Mouse (Mus musculus) embryonic facial prominence, embryonic 14.5 days (tissue): ENCODE measurements at regions not wholly inside any gene's neighbourhood (a gene's known extent, or its start where the extent isn't known, plus 50 kb on each side); places are given as distances from the start of the nearest gene placed in this dataset.
"Not testable (repeated sequence)": the region's sequence is repeated elsewhere in the genome, so short reads cannot be mapped to it uniquely, and the experiment has no call there.

Experiments
- ATAC-seq: fragments of 200-750 bp; cut with Nextera tagmentation; 2 replicates; pipeline ENCODE4 v1.8.0; 2017; ENCODE audit warnings: low read depth, moderate number of reproducible peaks, moderate TSS enrichment
- DNase-seq: peaks from one replicate; pipeline ENCODE4 v3.0.0-alpha.2; 2015; ENCODE audit warnings: low spot score
- H3K27ac ChIP-seq: fragments of 300-500 bp; sonication (generic); replicated peaks from 2 replicates; pipeline ENCODE4 v1.5.1; 2014; ENCODE audit warnings: low read depth, mild to moderate bottlenecking, low read length, moderate library complexity
- H3K27me3 ChIP-seq: fragments of 300-500 bp; sonication (generic); replicated peaks from 2 replicates; pipeline ENCODE4 v1.6.1; 2014; ENCODE audit warnings: low read length; ENCODE audit not compliant: control insufficient read depth, insufficient read depth
- H3K36me3 ChIP-seq: fragments of 300-500 bp; sonication (generic); 2 replicates; pipeline ENCODE4 v1.6.1; 2014; ENCODE audit warnings: low read length, mixed read lengths; ENCODE audit not compliant: control insufficient read depth, insufficient read depth
- H3K4me1 ChIP-seq: fragments of 300-500 bp; sonication (generic); 2 replicates; pipeline ENCODE4 v1.6.1; 2014; ENCODE audit warnings: antibody characterized with exemption, low read length; ENCODE audit not compliant: control insufficient read depth, insufficient read depth
- H3K4me2 ChIP-seq: fragments of 300-500 bp; sonication (generic); 2 replicates; pipeline ENCODE4 v1.6.1; 2014; ENCODE audit warnings: low read depth, mild to moderate bottlenecking, low read length, moderate library complexity, mixed read lengths
- H3K4me3 ChIP-seq: fragments of 300-500 bp; sonication (generic); 2 replicates; pipeline ENCODE4 v1.5.1; 2014; ENCODE audit warnings: low read depth, mild to moderate bottlenecking, low read length
- H3K9ac ChIP-seq: fragments of 300-500 bp; sonication (generic); 2 replicates; pipeline ENCODE4 v1.6.1; 2014; ENCODE audit warnings: low read depth, mild to moderate bottlenecking, low read length, moderate library complexity, mixed read lengths
- H3K9me3 ChIP-seq: fragments of 300-500 bp; sonication (generic); 2 replicates; pipeline ENCODE4 v1.6.1; 2016; ENCODE audit warnings: low read length; ENCODE audit not compliant: control insufficient read depth
- WGBS: fragments of 180-500 bp; shearing (Covaris S2); extraction: QIAGEN DNeasy Blood & Tissue Kit; methylation state at CpG from one replicate; pipeline ENCODE4 v1.1.7; 2014; 5-methylcytosine and 5-hydroxymethylcytosine counted together

- WGBS: 70% methylated on average over 1 of the region's 1 CpGs
- H3K4me2 ChIP-seq: no peak overlapping the region
- ATAC-seq (no peak), DNase-seq (peak; percentile 18)
- H3K4me3 ChIP-seq: no peak overlapping the region
- H3K27ac ChIP-seq: no peak overlapping the region
- no peaks in the 10 kb centered on the region for H3K27me3 ChIP-seq
- H3K4me1 ChIP-seq: no peaks in the 10 kb centered on the region
- no peaks in the 10 kb centered on the region for H3K36me3 ChIP-seq
- H3K9ac ChIP-seq: no peak overlapping the region
- H3K9me3 ChIP-seq: no peaks in the 10 kb centered on the region
Observed at GRCm38 (mm10) chr13:78883062-78883461, 683.5 kb upstream of the Nr2f1 start.

- no peak overlapping the region for H3K27ac ChIP-seq
- ATAC-seq: no peak
- H3K27me3 ChIP-seq: no peaks in the 10 kb centered on the region
- DNase-seq: no peak
- H3K9me3 ChIP-seq: no peaks in the 10 kb centered on the region
- H3K36me3 ChIP-seq: no peaks in the 10 kb centered on the region
- H3K4me3 ChIP-seq: no peak overlapping the region
- no peaks in the 10 kb centered on the region for H3K4me1 ChIP-seq
- no peak overlapping the region for H3K4me2 ChIP-seq
- WGBS: 59% methylated on average over 5 of the region's 5 CpGs
- no peak overlapping the region for H3K9ac ChIP-seq
Observed at GRCm38 (mm10) chr13:78872582-78872981, 673.0 kb upstream of the Nr2f1 start.

GRCm38 (mm10) chr13:78871976-78872375, 672.4 kb upstream of the Nr2f1 start:
- DNase-seq (no peak), ATAC-seq (no peak)
- H3K4me1 ChIP-seq: no peaks in the 10 kb centered on the region
- 32% methylated on average over 6 of the region's 6 CpGs for WGBS
- no peak overlapping the region for H3K4me3 ChIP-seq
- no peaks in the 10 kb centered on the region for H3K36me3 ChIP-seq
- no peaks in the 10 kb centered on the region for H3K27me3 ChIP-seq
- H3K9me3 ChIP-seq: no peaks in the 10 kb centered on the region
- no peak overlapping the region for H3K9ac ChIP-seq
- no peak overlapping the region for H3K4me2 ChIP-seq
- H3K27ac ChIP-seq: no peak overlapping the region

- Histone ChIP-seq H3K9ac (no peak overlapping the region), H3K27ac (no peak overlapping the region), H3K4me2 (no peak overlapping the region), H3K9me3 (no peaks in the 10 kb centered on the region), H3K27me3 (no peaks in the 10 kb centered on the region), H3K4me1 (no peaks in the 10 kb centered on the region), H3K4me3 (no peak overlapping the region), H3K36me3 (no peaks in the 10 kb centered on the region)
- WGBS: 44% methylated on average over 2 of the region's 2 CpGs
- ATAC-seq (no peak), DNase-seq (no peak)
Observed at GRCm38 (mm10) chr13:78871254-78871653, 671.7 kb upstream of the Nr2f1 start.

- H3K27me3 ChIP-seq, H3K4me2 ChIP-seq, H3K9me3 ChIP-seq, H3K9ac ChIP-seq, ATAC-seq, H3K27ac ChIP-seq, H3K4me1 ChIP-seq, DNase-seq, H3K4me3 ChIP-seq, H3K36me3 ChIP-seq: not testable (repeated sequence)
- 95% methylated on average over 4 of the region's 4 CpGs for WGBS
Observed at GRCm38 (mm10) chr13:78824357-78824756, 624.8 kb upstream of the Nr2f1 start.

- H3K27me3 ChIP-seq: no peaks in the 10 kb centered on the region
- ATAC-seq (peak; percentile 44; the same call in 1 of the 2 replicates), DNase-seq (peak; percentile 70)
- 28% methylated on average over 2 of the region's 2 CpGs for WGBS
- H3K4me3 ChIP-seq: no peak overlapping the region
- H3K27ac ChIP-seq: no peak overlapping the region
- no peaks in the 10 kb centered on the region for H3K9me3 ChIP-seq
- no peaks in the 10 kb centered on the region for H3K36me3 ChIP-seq
- 0 out of 2 replicates have a peak, but pooled peaks cover 2% of the 10 kb centered on the region for H3K4me1 ChIP-seq
- no peak overlapping the region for H3K9ac ChIP-seq
- no peak overlapping the region for H3K4me2 ChIP-seq
Observed at GRCm38 (mm10) chr13:78809656-78810055, 610.1 kb upstream of the Nr2f1 start.

GRCm38 (mm10) chr13:78802838-78803124, 603.2 kb upstream of the Nr2f1 start:
- H3K4me3 ChIP-seq: no peak overlapping the region
- no peak overlapping the region for H3K4me2 ChIP-seq
- H3K27ac ChIP-seq: no peak overlapping the region
- no peak overlapping the region for H3K9ac ChIP-seq
- DNase-seq: no peak
- no peaks in the 10 kb centered on the region for H3K9me3 ChIP-seq
- H3K4me1 ChIP-seq: no peaks in the 10 kb centered on the region
- no peaks in the 10 kb centered on the region for H3K36me3 ChIP-seq
- no peaks in the 10 kb centered on the region for H3K27me3 ChIP-seq
- ATAC-seq: no peak

GRCm38 (mm10) chr13:78802011-78802837, 602.7 kb upstream of the Nr2f1 start:
- 42% methylated on average over 7 of the region's 7 CpGs for WGBS
- no peaks in the 10 kb centered on the region for H3K36me3 ChIP-seq
- DNase-seq (no peak), ATAC-seq (no peak)
- H3K9ac ChIP-seq: no peak overlapping the region
- H3K4me2 ChIP-seq: no peak overlapping the region
- no peaks in the 10 kb centered on the region for H3K9me3 ChIP-seq
- H3K27ac ChIP-seq: no peak overlapping the region
- no peak overlapping the region for H3K4me3 ChIP-seq
- H3K27me3 ChIP-seq: no peaks in the 10 kb centered on the region
- H3K4me1 ChIP-seq: no peaks in the 10 kb centered on the region

- Histone ChIP-seq H3K36me3 (no peaks in the 10 kb centered on the region), H3K4me3 (no peak overlapping the region), H3K27ac (no peak overlapping the region), H3K9me3 (no peaks in the 10 kb centered on the region), H3K4me1 (no peaks in the 10 kb centered on the region), H3K27me3 (no peaks in the 10 kb centered on the region), H3K9ac (no peak overlapping the region), H3K4me2 (no peak overlapping the region)
- no peak for ATAC-seq
- WGBS: 54% methylated on average over 3 of the region's 3 CpGs
- DNase-seq: no peak
Observed at GRCm38 (mm10) chr13:78799641-78800040, 600.1 kb upstream of the Nr2f1 start.
